Mouse (Mus musculus) adrenal gland, postnatal 36 days (tissue): ENCODE results near the gene Ift57. TPM values are rescaled to one million over a fixed set of nuclear protein-coding genes. Genes with fewer than 3 reads are reported as not detected.

Experiments
- DNase-seq, 2 experiments: peaks; one replicate each; pipeline ENCODE4 v3.0.0; 2021; ENCODE audit warnings: mixed read lengths in 1 of 2
- long read RNA-seq, 2 experiments: library from polyadenylated mRNA; stranded (forward); transcript quantifications; one replicate each; pipeline ENCODE4 v2.0.0; 2021; ENCODE audit warnings: borderline sequencing depth in 2 of 2
- total RNA-seq, 2 experiments: library from RNA; stranded (reverse); gene quantifications; 2 replicates each; pipeline ENCODE4 v1.2.3; 2021

Gene Ift57
- total RNA-seq, result 10 to 100 TPM; 29.3 to 38.5 TPM
- long read RNA-seq, experiment 1, transcript Ift57-201 (11 exons, 2,601 nt), result major isoform, 38 of 44 reads
- long read RNA-seq, experiment 1, partial matches to known transcripts, result 1 of 44 reads
- long read RNA-seq, experiment 1, other reads (novel, unspliced or antisense), result 4 of 44 reads
- long read RNA-seq, experiment 2, transcript Ift57-201 (11 exons, 2,601 nt), result major isoform, 12 of 15 reads
- long read RNA-seq, experiment 2, partial matches to known transcripts, result 2 of 15 reads
- long read RNA-seq, experiment 2, other reads (novel, unspliced or antisense), result 1 of 15 reads

- DNase-seq, result peak; percentile 98 to 99
Observed at GRCm38 (mm10) chr16:49698620-49699525, at the start of gene Ift57. TSS of gene Ift57 (plus strand) at chr16:49699233.

GRCm38 (mm10) chr16:49657182-49657581, 41.9 kb upstream of the Ift57 start:
- no peak for DNase-seq

GRCm38 (mm10) chr16:49658029-49658428, 41.0 kb upstream of the Ift57 start:
- no peak for DNase-seq

GRCm38 (mm10) chr16:49659131-49659530, 39.9 kb upstream of the Ift57 start:
- DNase-seq, result no peak

- no peak for DNase-seq
Observed at GRCm38 (mm10) chr16:49660111-49660510, 38.9 kb upstream of the Ift57 start.

GRCm38 (mm10) chr16:49662201-49662600, 36.8 kb upstream of the Ift57 start:
- no peak for DNase-seq

GRCm38 (mm10) chr16:49664677-49665076, 34.4 kb upstream of the Ift57 start:
- DNase-seq, result no peak

GRCm38 (mm10) chr16:49679666-49680065, 19.4 kb upstream of the Ift57 start:
- DNase-seq, result no peak

- DNase-seq, result no peak
Observed at GRCm38 (mm10) chr16:49684961-49685360, 14.1 kb upstream of the Ift57 start.

- DNase-seq, result no peak
Observed at GRCm38 (mm10) chr16:49699821-49700220, 788 bp downstream of the Ift57 start.

- no peak for DNase-seq
Observed at GRCm38 (mm10) chr16:49708074-49708473, 9.0 kb downstream of the Ift57 start.

- DNase-seq, result no peak
Observed at GRCm38 (mm10) chr16:49710188-49710587, 11.2 kb downstream of the Ift57 start.

GRCm38 (mm10) chr16:49713302-49713701, 14.3 kb downstream of the Ift57 start:
- no peak for DNase-seq

GRCm38 (mm10) chr16:49720671-49721070, 21.6 kb downstream of the Ift57 start:
- no peak for DNase-seq

GRCm38 (mm10) chr16:49721678-49722077, 22.6 kb downstream of the Ift57 start:
- DNase-seq, result no peak

GRCm38 (mm10) chr16:49723222-49723621, 24.2 kb downstream of the Ift57 start:
- DNase-seq, result no peak

GRCm38 (mm10) chr16:49724232-49724631, 25.2 kb downstream of the Ift57 start:
- peak; percentile 9 to 11 for DNase-seq

- DNase-seq, result no peak
Observed at GRCm38 (mm10) chr16:49724931-49725330, 25.9 kb downstream of the Ift57 start.

GRCm38 (mm10) chr16:49725446-49725845, 26.4 kb downstream of the Ift57 start:
- DNase-seq, result no peak

- DNase-seq, result no peak
Observed at GRCm38 (mm10) chr16:49726216-49726615, 27.2 kb downstream of the Ift57 start.

GRCm38 (mm10) chr16:49726761-49727160, 27.7 kb downstream of the Ift57 start:
- no peak for DNase-seq

GRCm38 (mm10) chr16:49736536-49736935, 37.5 kb downstream of the Ift57 start:
- DNase-seq, result no peak

GRCm38 (mm10) chr16:49747360-49747759, 48.3 kb downstream of the Ift57 start:
- no peak for DNase-seq
